Mouse (Mus musculus) liver, embryonic 12.5 days (tissue): ENCODE results near the gene Rnf157. TPM values are rescaled to one million over a fixed set of nuclear protein-coding genes. Genes with fewer than 3 reads are reported as not detected.
A peak's percentile ranks its signal among the peaks of the same experiment; 100 is the strongest.

ENCODE experiments used
- ATAC-seq: fragments of 200-750 bp; cut with Nextera tagmentation; 2 replicates; pipeline ENCODE4 v1.8.0; 2017; ENCODE audit warnings: moderate number of reproducible peaks, mild to moderate bottlenecking, moderate library complexity
- H3K27ac ChIP-seq: fragments of 300-500 bp; sonication (generic); 2 replicates; pipeline ENCODE4 v1.5.1; 2016; ENCODE audit warnings: mild to moderate bottlenecking
- H3K27me3 ChIP-seq: fragments of 300-500 bp; sonication (generic); replicated peaks from 2 replicates; pipeline ENCODE4 v1.6.1; 2016; ENCODE audit warnings: mild to moderate bottlenecking, moderate library complexity
- H3K36me3 ChIP-seq: fragments of 300-500 bp; sonication (generic); 2 replicates; pipeline ENCODE4 v1.6.1; 2016; ENCODE audit warnings: mild to moderate bottlenecking, moderate library complexity
- H3K4me1 ChIP-seq: fragments of 300-500 bp; sonication (generic); 2 replicates; pipeline ENCODE4 v1.6.1; 2016
- H3K4me2 ChIP-seq: fragments of 300-500 bp; sonication (generic); 2 replicates; pipeline ENCODE4 v1.6.1; 2016; ENCODE audit warnings: mild to moderate bottlenecking, moderate library complexity
- H3K4me3 ChIP-seq: fragments of 300-500 bp; sonication (generic); 2 replicates; pipeline ENCODE4 v1.5.1; 2016; ENCODE audit warnings: mild to moderate bottlenecking, moderate library complexity
- H3K9ac ChIP-seq: fragments of 300-500 bp; sonication (generic); 2 replicates; pipeline ENCODE4 v1.6.1; 2016; ENCODE audit warnings: mild to moderate bottlenecking, moderate library complexity
- H3K9me3 ChIP-seq: fragments of 300-500 bp; sonication (generic); replicated peaks from 2 replicates; pipeline ENCODE4 v1.6.1; 2016; ENCODE audit warnings: mild to moderate bottlenecking, moderate library complexity
- WGBS: fragments of 180-500 bp; shearing (Covaris S2); methylation state at CpG from one replicate; pipeline ENCODE4 v1.1.7; 2016; ENCODE audit not compliant: insufficient replicate concordance; 5-methylcytosine and 5-hydroxymethylcytosine counted together
- polyA plus RNA-seq: library from polyadenylated mRNA; unstranded; fragments of >200 nt; fragmentation: Nextera tagmentation; extraction: Ambion mirVana; gene quantifications from 2 replicates; pipeline ENCODE4 v1.2.1, GENCODE M21; 2016

The Rnf157 gene
- polyA plus RNA-seq, 1 experiment from 2014 or later = 2.9 TPM

- WGBS = 69% methylated on average over 15 of the region's 15 CpGs
- ATAC-seq = no peak
Observed at GRCm38 (mm10) chr11:116442129-116442866, 29.5 kb upstream of the Rnf157 start.

GRCm38 (mm10) chr11:116440408-116441068 lies 27.7 kb upstream of the Rnf157 start:
- Histone ChIP-seq H3K4me3 (no peak overlapping the region), H3K4me2 (0 out of 2 replicates have a peak overlapping the region, but pooled peaks have one; percentile 12), H3K4me1 (peaks cover 49% of the 10 kb centered on the region), H3K27me3 (no peaks in the 10 kb centered on the region), H3K9ac (0 out of 2 replicates have a peak overlapping the region, but pooled peaks have one; percentile 22), H3K27ac (0 out of 2 replicates have a peak overlapping the region, but pooled peaks have one; percentile 26), H3K9me3 (no peaks in the 10 kb centered on the region), H3K36me3 (peaks cover 48% of the 10 kb centered on the region)
- no peak for ATAC-seq
- 69% methylated on average over 7 of the region's 7 CpGs for WGBS

More at GRCm38 (mm10) chr11:116442129-116442866, 29.5 kb upstream of the Rnf157 start:
- peaks cover 40% of the 10 kb centered on the region for H3K4me1 ChIP-seq
- no peak overlapping the region for H3K4me2 ChIP-seq
- H3K36me3 ChIP-seq = peaks cover 30% of the 10 kb centered on the region
- peaks cover 12% of the 10 kb centered on the region for H3K27me3 ChIP-seq
- no peak overlapping the region for H3K9ac ChIP-seq
- H3K9me3 ChIP-seq = no peaks in the 10 kb centered on the region
- no peak overlapping the region for H3K4me3 ChIP-seq
- no peak overlapping the region for H3K27ac ChIP-seq

GRCm38 (mm10) chr11:116439269-116440240 lies 26.7 kb upstream of the Rnf157 start:
- no peak for ATAC-seq
- Histone ChIP-seq H3K4me3 (no peak overlapping the region), H3K4me1 (peaks cover 55% of the 10 kb centered on the region), H3K27me3 (no peaks in the 10 kb centered on the region), H3K9ac (no peak overlapping the region), H3K4me2 (no peak overlapping the region), H3K27ac (peak overlapping the region; percentile 34; the same call in 1 of the 2 replicates), H3K36me3 (peaks cover 55% of the 10 kb centered on the region), H3K9me3 (no peaks in the 10 kb centered on the region)
- WGBS = 80% methylated on average over 19 of the region's 19 CpGs

GRCm38 (mm10) chr11:116437541-116437940 lies 24.7 kb upstream of the Rnf157 start:
- Histone ChIP-seq H3K9me3 (no peaks in the 10 kb centered on the region), H3K4me3 (no peak overlapping the region), H3K4me1 (peaks cover 65% of the 10 kb centered on the region), H3K27me3 (no peaks in the 10 kb centered on the region), H3K27ac (peak overlapping the region; percentile 95), H3K36me3 (peaks cover 55% of the 10 kb centered on the region), H3K9ac (peak overlapping the region; percentile 98; the same call in 1 of the 2 replicates), H3K4me2 (peak overlapping the region; percentile 87)
- 82% methylated on average over 11 of the region's 11 CpGs for WGBS
- no peak for ATAC-seq

DNA sequence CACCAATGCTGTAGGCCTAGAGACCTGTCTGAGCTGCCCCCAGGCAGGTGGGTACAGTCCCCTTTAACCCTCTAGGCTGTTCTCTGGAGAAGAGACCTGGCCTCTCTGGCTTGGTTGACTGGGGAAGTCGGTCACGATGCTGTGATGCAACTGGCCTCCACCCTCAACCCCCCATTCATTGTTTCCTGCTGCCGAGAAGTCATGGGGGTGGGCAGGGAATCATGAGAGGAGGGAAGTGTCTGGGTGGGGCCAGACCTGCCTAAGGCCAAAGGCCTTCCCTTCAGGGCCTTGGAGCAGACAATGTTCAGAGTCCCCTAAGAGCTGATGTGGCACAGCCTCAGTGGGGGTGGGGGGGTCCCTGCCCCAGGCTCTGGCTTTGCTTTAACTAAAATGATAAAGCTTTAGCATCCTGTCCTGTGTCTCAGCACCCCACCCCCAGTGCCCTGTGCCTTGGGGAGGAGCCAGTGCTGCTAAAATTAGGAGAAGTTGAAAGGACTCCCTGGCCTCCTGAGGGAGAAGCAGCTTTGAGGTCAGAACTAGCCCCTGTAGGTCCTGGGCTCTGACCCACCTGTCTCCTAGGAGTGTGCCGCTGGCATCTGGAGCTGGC lies 24.0 kb upstream of the Rnf157 start:
- peak overlapping the region; percentile 94 for H3K4me3 ChIP-seq

DNA sequence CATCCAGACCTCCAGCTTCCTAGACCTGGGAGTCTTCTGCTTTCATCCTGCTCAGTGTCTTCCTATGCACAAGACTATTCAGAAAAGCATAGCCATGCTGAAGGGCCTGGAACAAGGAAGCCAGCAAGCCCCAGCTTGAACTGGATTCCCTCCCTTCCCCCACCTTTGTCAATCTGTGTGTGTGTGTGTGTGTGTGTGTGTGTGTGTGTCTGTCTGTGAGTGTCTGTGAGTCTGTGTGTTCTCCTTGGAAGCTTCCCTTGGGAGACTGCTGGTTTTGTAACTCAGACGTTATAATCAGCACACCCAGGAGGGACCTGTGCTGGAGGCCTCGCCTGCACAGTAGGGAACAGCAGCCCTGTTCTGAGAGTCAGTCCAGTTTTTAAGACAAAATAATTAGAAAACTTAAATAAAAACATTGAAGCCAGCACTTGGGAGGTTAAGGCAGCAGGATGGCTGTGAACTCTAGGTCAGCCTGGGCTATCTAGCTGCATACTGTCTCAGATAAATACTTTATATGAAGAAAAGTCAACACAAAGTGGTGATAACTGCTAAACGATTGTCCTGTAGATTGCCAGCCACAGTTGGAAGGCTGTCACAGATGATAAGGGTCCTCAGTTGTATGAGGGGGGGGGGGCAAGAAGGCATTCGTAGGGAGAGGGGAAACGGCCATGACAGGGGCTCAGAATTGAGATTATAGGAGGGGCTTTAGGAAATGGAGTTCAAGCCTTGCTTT lies 23.3 kb upstream of the Rnf157 start:
- ATAC-seq = no peak
- WGBS = 7% methylated on average over 5 of the region's 5 CpGs
- Histone ChIP-seq H3K27ac (peak overlapping the region; percentile 95), H3K4me3 (peak overlapping the region; percentile 94), H3K9me3 (no peaks in the 10 kb centered on the region), H3K4me1 (peaks cover 77% of the 10 kb centered on the region), H3K27me3 (no peaks in the 10 kb centered on the region), H3K4me2 (peak overlapping the region; percentile 87), H3K9ac (peak overlapping the region; percentile 98), H3K36me3 (peaks cover 55% of the 10 kb centered on the region)

More for the DNA sequence above, 24.0 kb upstream of the Rnf157 start:
- no peak for ATAC-seq
- Histone ChIP-seq H3K27me3 (no peaks in the 10 kb centered on the region), H3K27ac (peak overlapping the region; percentile 95), H3K4me2 (peak overlapping the region; percentile 87), H3K36me3 (peaks cover 55% of the 10 kb centered on the region), H3K4me1 (peaks cover 72% of the 10 kb centered on the region), H3K9ac (peak overlapping the region; percentile 98), H3K9me3 (no peaks in the 10 kb centered on the region)
- 12% methylated on average over 4 of the region's 4 CpGs for WGBS

DNA sequence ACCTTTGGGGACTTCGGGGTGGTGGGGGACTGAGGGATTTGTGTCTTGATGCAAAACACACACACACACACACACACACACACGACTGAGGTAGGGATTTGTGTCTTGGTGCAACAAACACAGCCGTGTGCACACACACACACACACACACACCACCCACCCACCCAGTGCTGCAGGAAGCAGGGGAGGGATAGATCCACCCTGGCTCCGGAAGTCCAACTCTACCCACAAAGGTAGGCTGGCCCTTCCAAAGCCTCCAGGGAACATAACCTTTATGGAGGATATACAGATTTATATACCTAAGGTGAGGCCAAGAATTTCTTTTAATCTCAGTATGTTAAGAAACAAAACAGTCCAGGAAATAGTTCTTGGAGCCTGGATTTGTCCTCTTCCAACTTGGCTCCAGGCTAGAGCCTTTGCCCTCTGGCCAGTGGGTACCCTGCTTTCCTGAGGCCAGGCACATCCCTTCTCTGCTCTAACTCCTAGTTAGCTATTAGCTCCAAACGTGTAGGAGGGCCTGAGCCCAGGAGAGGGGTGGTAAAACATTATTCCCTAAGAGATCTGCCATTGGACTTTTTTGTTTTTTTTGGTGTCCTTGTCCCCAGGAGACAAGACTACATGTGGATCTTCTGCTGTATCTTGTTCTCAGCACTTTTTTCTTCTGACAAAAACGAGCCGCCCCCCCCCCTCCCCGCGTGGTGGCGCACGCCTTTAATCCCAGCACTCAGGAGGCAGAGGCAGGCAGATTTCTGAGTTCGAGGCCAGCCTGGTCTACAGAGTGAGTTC lies 22.3 kb upstream of the Rnf157 start:
- Histone ChIP-seq H3K9me3 (no peaks in the 10 kb centered on the region), H3K36me3 (peaks cover 47% of the 10 kb centered on the region), H3K27ac (peak overlapping the region; percentile 95), H3K4me1 (peaks cover 77% of the 10 kb centered on the region), H3K27me3 (no peaks in the 10 kb centered on the region), H3K4me2 (peak overlapping the region; percentile 87), H3K4me3 (peak overlapping the region; percentile 94), H3K9ac (peak overlapping the region; percentile 98)
- WGBS = 27% methylated on average over 12 of the region's 12 CpGs
- ATAC-seq = no peak

DNA sequence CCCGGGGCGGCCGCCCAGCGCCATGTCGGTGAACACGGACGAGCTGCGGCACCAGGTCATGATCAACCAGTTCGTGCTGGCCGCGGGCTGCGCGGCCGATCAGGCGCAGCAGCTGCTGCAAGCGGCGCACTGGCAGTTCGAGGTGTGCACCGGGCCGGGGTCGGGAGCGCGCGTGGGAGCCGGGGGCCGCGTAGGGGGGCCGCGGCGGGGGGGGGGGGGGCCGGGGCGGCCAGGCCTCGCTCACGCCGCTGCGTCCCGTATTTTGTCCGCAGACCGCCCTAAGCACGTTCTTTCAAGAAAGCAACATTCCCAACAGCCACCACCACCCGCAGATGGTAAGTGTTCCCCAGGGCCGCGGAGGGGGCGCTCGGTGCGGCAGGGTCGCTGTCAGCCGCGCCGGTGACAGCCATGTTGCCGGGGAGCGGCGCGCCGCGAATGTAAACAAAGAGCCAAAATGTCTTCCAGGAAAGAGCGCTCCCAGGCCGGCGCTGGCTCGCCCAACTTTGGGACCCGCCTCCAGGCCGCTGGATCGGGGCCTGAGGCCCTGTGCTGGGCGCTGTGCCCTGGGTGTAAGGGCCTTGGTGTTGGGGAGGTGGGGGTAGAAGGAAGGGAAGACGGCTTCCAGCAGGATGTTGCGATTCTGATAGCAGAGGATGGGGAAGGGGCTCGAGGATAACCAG lies 21.6 kb upstream of the Rnf157 start:
- under 1% methylated on average over 44 of the region's 67 CpGs for WGBS
- H3K4me2 ChIP-seq = peak overlapping the region; percentile 87
- H3K9ac ChIP-seq = peak overlapping the region; percentile 98
- H3K9me3 ChIP-seq = no peaks in the 10 kb centered on the region
- peaks cover 40% of the 10 kb centered on the region for H3K36me3 ChIP-seq
- no peak for ATAC-seq
- H3K27me3 ChIP-seq = no peaks in the 10 kb centered on the region
- peak overlapping the region; percentile 94 for H3K4me3 ChIP-seq
- H3K4me1 ChIP-seq = peaks cover 77% of the 10 kb centered on the region
- H3K27ac ChIP-seq = peak overlapping the region; percentile 95

DNA sequence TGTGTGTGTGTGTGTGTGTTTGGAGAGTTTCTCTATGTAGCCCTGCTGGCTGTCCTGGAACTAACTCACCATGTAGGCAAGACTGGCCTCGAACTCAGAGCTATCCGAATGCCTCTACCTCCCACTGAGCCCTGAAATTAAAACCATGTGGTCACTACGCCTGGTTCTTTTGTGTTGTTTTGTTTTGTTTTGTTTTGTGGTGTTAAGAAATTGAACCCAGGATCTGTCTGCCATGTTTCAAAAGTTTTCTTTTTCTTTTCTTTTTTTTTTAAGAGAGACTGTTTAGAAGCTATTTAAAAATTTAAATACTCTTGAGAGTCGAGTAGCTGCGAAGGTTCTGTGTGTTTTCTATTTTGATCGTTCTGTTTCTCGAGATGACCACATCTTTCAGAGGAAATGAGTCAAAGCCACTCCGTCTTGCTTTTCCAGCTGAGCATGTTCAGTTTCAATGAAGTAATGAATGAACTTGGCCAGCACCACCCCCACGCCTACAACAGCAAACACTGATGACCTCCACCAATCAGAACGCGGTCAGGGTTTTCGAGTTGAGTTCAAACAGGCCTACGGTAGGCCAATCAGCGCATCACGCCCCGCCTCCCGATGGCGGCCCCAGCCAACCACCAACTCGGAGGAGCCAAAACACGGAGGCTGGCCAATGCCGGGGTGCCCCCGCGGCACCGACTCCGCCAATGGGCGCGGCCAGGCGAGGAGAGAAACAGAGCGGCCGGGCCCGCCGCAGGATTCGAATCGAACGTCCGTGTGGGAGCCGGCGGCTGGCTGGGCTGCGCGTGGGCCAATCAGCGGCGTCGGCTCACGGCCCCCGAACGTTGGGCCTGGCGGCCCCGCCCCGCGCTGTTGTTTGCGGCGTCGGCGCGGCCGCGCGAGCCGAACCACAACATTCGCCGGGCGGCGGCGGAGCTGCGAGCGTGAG lies 20.8 kb upstream of the Rnf157 start, which contains the start of gene Ubald2:
Gene Ubald2 (plus strand): TSS at position 739 of the 931 bp plus-strand sequence.
- WGBS = 2% methylated on average over 66 of the region's 66 CpGs
- peak; percentile 94 for ATAC-seq
- Histone ChIP-seq H3K27me3 (no peaks in the 10 kb centered on the region), H3K4me3 (peak within 1 kb of the TSS; percentile 94), H3K9ac (peak within 1 kb of the TSS; percentile 98), H3K36me3 (peaks cover 33% of the 10 kb centered on the region), H3K4me1 (peaks cover 79% of the 10 kb centered on the region), H3K9me3 (no peaks in the 10 kb centered on the region), H3K27ac (peak within 1 kb of the TSS; percentile 95), H3K4me2 (peak within 1 kb of the TSS; percentile 87)
